Mouse (Mus musculus): ENCODE measurements around the gene Cdk17. TPM values are rescaled to one million over a fixed set of nuclear protein-coding genes. Genes with fewer than 3 reads are reported as not detected.
A peak's percentile ranks its signal among the peaks of the same experiment; 100 is the strongest.

Gene Cdk17
- polyA plus RNA-seq, 3 experiments from 2014 or later: 40.0 to 51.5 (median 43.0) TPM

- ATAC-seq: no peak
Observed at GRCm38 (mm10) chr10:93231490-93231889, 70.8 kb downstream of the Cdk17 start.

- no peak for ATAC-seq
Observed at GRCm38 (mm10) chr10:93231893-93232292, 71.2 kb downstream of the Cdk17 start.

- ATAC-seq: no peak
Observed at GRCm38 (mm10) chr10:93233665-93234194, 73.1 kb downstream of the Cdk17 start.

GRCm38 (mm10) chr10:93234692-93235091, 74.0 kb downstream of the Cdk17 start:
- no peak for ATAC-seq

GRCm38 (mm10) chr10:93239201-93239806, 78.6 kb downstream of the Cdk17 start:
- no peak for ATAC-seq

- no peak for ATAC-seq
Observed at GRCm38 (mm10) chr10:93242208-93242607, 81.5 kb downstream of the Cdk17 start.

- peak; percentile 58 for ATAC-seq
Observed at GRCm38 (mm10) chr10:93242861-93243260, 82.2 kb downstream of the Cdk17 start.

GRCm38 (mm10) chr10:93244209-93244705, 83.6 kb downstream of the Cdk17 start:
- ATAC-seq: peak; percentile 73

GRCm38 (mm10) chr10:93246185-93246920, 85.7 kb downstream of the Cdk17 start:
- ATAC-seq: no peak

- no peak for ATAC-seq
Observed at GRCm38 (mm10) chr10:93247422-93247821, 86.7 kb downstream of the Cdk17 start.

- ATAC-seq: no peak
Observed at GRCm38 (mm10) chr10:93247902-93248301, 87.2 kb downstream of the Cdk17 start.

- ATAC-seq: no peak
Observed at GRCm38 (mm10) chr10:93248416-93248815, 87.7 kb downstream of the Cdk17 start.

- no peak for ATAC-seq
Observed at GRCm38 (mm10) chr10:93249901-93250300, 89.2 kb downstream of the Cdk17 start.

GRCm38 (mm10) chr10:93250436-93251317, 90.0 kb downstream of the Cdk17 start:
- no peak for ATAC-seq

GRCm38 (mm10) chr10:93251426-93251825, 90.8 kb downstream of the Cdk17 start:
- no peak for ATAC-seq

GRCm38 (mm10) chr10:93252661-93253060, 92.0 kb downstream of the Cdk17 start:
- no peak for ATAC-seq

- ATAC-seq: no peak
Observed at GRCm38 (mm10) chr10:93253156-93253555, 92.5 kb downstream of the Cdk17 start.

- ATAC-seq: no peak
Observed at GRCm38 (mm10) chr10:93255294-93255693, 94.6 kb downstream of the Cdk17 start.

- ATAC-seq: no peak
Observed at GRCm38 (mm10) chr10:93259826-93260225, 99.2 kb downstream of the Cdk17 start.

- ATAC-seq: peak; percentile 73
Observed at GRCm38 (mm10) chr10:93261132-93261980, 100.7 kb downstream of the Cdk17 start.

GRCm38 (mm10) chr10:93261981-93262499, 101.4 kb downstream of the Cdk17 start:
- ATAC-seq: peak; percentile 49

- ATAC-seq: no peak
Observed at GRCm38 (mm10) chr10:93263431-93263830, 102.8 kb downstream of the Cdk17 start.

Data from inflammation-experienced regulatory T-cells, adult 6 months (primary cell).